Mouse (Mus musculus): ENCODE measurements around the gene Lrrc73. TPM values are rescaled to one million over a fixed set of nuclear protein-coding genes. Genes with fewer than 3 reads are reported as not detected.

Lrrc73 gene
- polyA plus RNA-seq, 1 experiment from 2014 or later: 0.73 TPM

GRCm38 (mm10) chr17:46243624-46244023 lies 9.7 kb upstream of the Lrrc73 start:
- Histone ChIP-seq H3K9me3 (ENCODE audit: control insufficient read depth, low read length) (no peaks in the 10 kb centered on the region), H3K27ac (replicated peaks) (peak overlapping the region; percentile 83), H3K4me1 (replicated peaks; ENCODE audit: control insufficient read depth, insufficient read depth) (peaks cover 5% of the 10 kb centered on the region; the same call in 1 of the 2 replicates), H3K9ac (ENCODE audit: low read length) (no peak overlapping the region), H3K4me2 (replicated peaks; ENCODE audit: low read depth) (no peak overlapping the region), H3K4me3 (ENCODE audit: low read depth, low read length) (no peak overlapping the region), H3K36me3 (ENCODE audit: control insufficient read depth, insufficient read depth, low read length) (peaks cover 36% of the 10 kb centered on the region; the same call in 1 of the 2 replicates), H3K27me3 (ENCODE audit: control insufficient read depth, insufficient read depth, low read length) (no peaks in the 10 kb centered on the region)
- TF ChIP-seq CTCF (IDR thresholded peaks at IDR 0.05; ENCODE audit: low read depth) (no peak), EP300 (optimal IDR thresholded peaks at IDR 0.05) (no peak)
- no peak for ATAC-seq (ENCODE audit: low FRiP score, low TSS enrichment)
- WGBS: 59% methylated on average over 2 of the region's 2 CpGs
- DNase-seq (ENCODE audit: low spot score): no peak

- H3K36me3 ChIP-seq (ENCODE audit: control insufficient read depth, insufficient read depth, low read length): peaks cover 35% of the 10 kb centered on the region; the same call in 1 of the 2 replicates
- peaks cover 9% of the 10 kb centered on the region; the same call in 1 of the 2 replicates for H3K4me1 ChIP-seq (replicated peaks; ENCODE audit: control insufficient read depth, insufficient read depth)
- no peak overlapping the region for H3K9ac ChIP-seq (ENCODE audit: low read length)
- H3K27me3 ChIP-seq (ENCODE audit: control insufficient read depth, insufficient read depth, low read length): no peaks in the 10 kb centered on the region
- H3K27ac ChIP-seq (replicated peaks): 0 out of 2 replicates have a peak overlapping the region, but pooled peaks have one; percentile 83
- H3K4me2 ChIP-seq (replicated peaks; ENCODE audit: low read depth): no peak overlapping the region
- H3K9me3 ChIP-seq (ENCODE audit: control insufficient read depth, low read length): no peaks in the 10 kb centered on the region
- 59% methylated on average over 10 of the region's 10 CpGs for WGBS
- DNase-seq (ENCODE audit: low spot score): no peak
- ATAC-seq (ENCODE audit: low FRiP score, low TSS enrichment): no peak
- TF ChIP-seq CTCF (IDR thresholded peaks at IDR 0.05; ENCODE audit: low read depth): no peak
- no peak for TF ChIP-seq EP300 (optimal IDR thresholded peaks at IDR 0.05)
- H3K4me3 ChIP-seq (ENCODE audit: low read depth, low read length): no peak overlapping the region
These were observed 8.8 kb upstream of the Lrrc73 start for GRCm38 (mm10) chr17:46244579-46244978.

- H3K36me3 ChIP-seq (ENCODE audit: control insufficient read depth, insufficient read depth, low read length): peaks cover 33% of the 10 kb centered on the region
- TF ChIP-seq CTCF (IDR thresholded peaks at IDR 0.05; ENCODE audit: low read depth) (no peak), EP300 (optimal IDR thresholded peaks at IDR 0.05) (peak; percentile 97)
- H3K4me3 ChIP-seq (ENCODE audit: low read depth, low read length): peak within 1 kb of the TSS; percentile 92
- DNase-seq (ENCODE audit: low spot score) (peak; percentile 98), ATAC-seq (ENCODE audit: low FRiP score, low TSS enrichment) (peak; percentile 90)
- H3K4me1 ChIP-seq (replicated peaks; ENCODE audit: control insufficient read depth, insufficient read depth): peaks cover 9% of the 10 kb centered on the region; the same call in 1 of the 2 replicates
- peak within 1 kb of the TSS; percentile 93 for H3K27ac ChIP-seq (replicated peaks)
- H3K27me3 ChIP-seq (ENCODE audit: control insufficient read depth, insufficient read depth, low read length): no peaks in the 10 kb centered on the region
- under 1% methylated on average over 53 of the region's 53 CpGs for WGBS
- peak within 1 kb of the TSS; percentile 97 for H3K9ac ChIP-seq (ENCODE audit: low read length)
- H3K9me3 ChIP-seq (ENCODE audit: control insufficient read depth, low read length): no peaks in the 10 kb centered on the region
- H3K4me2 ChIP-seq (replicated peaks; ENCODE audit: low read depth): peak within 1 kb of the TSS; percentile 83
These were observed 5.7 kb upstream of the Lrrc73 start, which contains the start of the genes Polr1c and Yipf3 for GRCm38 (mm10) chr17:46247512-46248188. TSS of gene Polr1c (minus strand) at chr17:46248054. TSS of gene Yipf3 (plus strand) at chr17:46248080.

GRCm38 (mm10) chr17:46248189-46248522 lies 5.2 kb upstream of the Lrrc73 start:
- WGBS: under 1% methylated on average over 37 of the region's 37 CpGs
- Histone ChIP-seq H3K4me2 (replicated peaks; ENCODE audit: low read depth) (peak overlapping the region; percentile 83), H3K4me3 (ENCODE audit: low read depth, low read length) (peak overlapping the region; percentile 92), H3K27me3 (ENCODE audit: control insufficient read depth, insufficient read depth, low read length) (no peaks in the 10 kb centered on the region), H3K9me3 (ENCODE audit: control insufficient read depth, low read length) (no peaks in the 10 kb centered on the region), H3K27ac (replicated peaks) (peak overlapping the region; percentile 93), H3K9ac (ENCODE audit: low read length) (peak overlapping the region; percentile 97), H3K4me1 (replicated peaks; ENCODE audit: control insufficient read depth, insufficient read depth) (peaks cover 9% of the 10 kb centered on the region; the same call in 1 of the 2 replicates), H3K36me3 (ENCODE audit: control insufficient read depth, insufficient read depth, low read length) (peaks cover 33% of the 10 kb centered on the region)
- ATAC-seq (ENCODE audit: low FRiP score, low TSS enrichment) (no peak), DNase-seq (ENCODE audit: low spot score) (no peak)
- peak; percentile 72 for TF ChIP-seq EP300 (optimal IDR thresholded peaks at IDR 0.05)
- no peak for TF ChIP-seq CTCF (IDR thresholded peaks at IDR 0.05; ENCODE audit: low read depth)

- WGBS: 67% methylated on average over 7 of the region's 7 CpGs
- no peaks in the 10 kb centered on the region for H3K27me3 ChIP-seq (ENCODE audit: control insufficient read depth, insufficient read depth, low read length)
- H3K9ac ChIP-seq (ENCODE audit: low read length): no peak overlapping the region
- H3K4me2 ChIP-seq (replicated peaks; ENCODE audit: low read depth): no peak overlapping the region
- peaks cover 16% of the 10 kb centered on the region for H3K36me3 ChIP-seq (ENCODE audit: control insufficient read depth, insufficient read depth, low read length)
- TF ChIP-seq EP300 (optimal IDR thresholded peaks at IDR 0.05) (no peak), CTCF (IDR thresholded peaks at IDR 0.05; ENCODE audit: low read depth) (peak; percentile 46; the same call in 1 of the 2 replicates)
- no peak overlapping the region for H3K27ac ChIP-seq (replicated peaks)
- no peak for ATAC-seq (ENCODE audit: low FRiP score, low TSS enrichment)
- peak; percentile 40 for DNase-seq (ENCODE audit: low spot score)
- H3K4me1 ChIP-seq (replicated peaks; ENCODE audit: control insufficient read depth, insufficient read depth): peaks cover 9% of the 10 kb centered on the region; the same call in 1 of the 2 replicates
- H3K9me3 ChIP-seq (ENCODE audit: control insufficient read depth, low read length): no peaks in the 10 kb centered on the region
- no peak overlapping the region for H3K4me3 ChIP-seq (ENCODE audit: low read depth, low read length)
These were observed 2.2 kb upstream of the Lrrc73 start for GRCm38 (mm10) chr17:46251174-46251573.
